Mouse (Mus musculus) adrenal gland, postnatal 25 days (tissue): Measurements from ENCODE around the gene Vldlr. TPM values are rescaled to one million over a fixed set of nuclear protein-coding genes. Genes with fewer than 3 reads are reported as not detected.
A peak's percentile ranks its signal among the peaks of the same experiment; 100 is the strongest.

Experiments used
- DNase-seq: peaks from one replicate; pipeline ENCODE4 v3.0.0; 2021; ENCODE audit warnings: mixed read lengths
- long read RNA-seq: library from polyadenylated mRNA; stranded (forward); transcript quantifications from one replicate; pipeline ENCODE4 v2.0.0, GENCODE M21; 2021
- total RNA-seq: library from RNA; stranded (reverse); gene quantifications from 2 replicates; pipeline ENCODE4 v1.2.3, GENCODE M21; 2021

The Vldlr gene
- 24.0 and 28.5 TPM in 2 replicates for total RNA-seq
- long read RNA-seq, full-length matches to known transcripts: 15 of 23 reads
- long read RNA-seq, partial matches to known transcripts: 0 of 23 reads
- long read RNA-seq, other reads (novel, unspliced or antisense): 8 of 23 reads

DNA sequence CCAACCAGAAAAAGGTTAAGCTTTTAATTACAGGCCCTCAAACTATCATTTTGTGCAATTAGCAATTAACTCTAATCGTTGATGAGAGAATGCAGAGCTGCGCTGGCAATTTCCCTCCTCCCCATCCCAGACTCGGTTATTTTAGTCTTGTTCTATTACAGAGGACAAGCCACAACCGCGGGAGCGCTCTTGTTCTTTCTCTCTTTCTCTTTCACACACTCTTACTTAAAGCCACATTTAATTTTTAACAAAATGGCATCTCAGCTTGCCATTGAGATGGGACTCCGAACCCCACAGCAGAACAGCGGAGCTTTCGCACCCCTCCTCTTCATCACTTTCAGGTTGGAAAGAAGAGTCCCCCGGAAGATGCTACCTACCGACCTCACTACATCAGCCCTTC is at the start of gene Vldlr:
Gene Vldlr, plus strand, starts transcription at position 167 of the 400 bp plus-strand sequence.
- DNase-seq: no peak

DNA sequence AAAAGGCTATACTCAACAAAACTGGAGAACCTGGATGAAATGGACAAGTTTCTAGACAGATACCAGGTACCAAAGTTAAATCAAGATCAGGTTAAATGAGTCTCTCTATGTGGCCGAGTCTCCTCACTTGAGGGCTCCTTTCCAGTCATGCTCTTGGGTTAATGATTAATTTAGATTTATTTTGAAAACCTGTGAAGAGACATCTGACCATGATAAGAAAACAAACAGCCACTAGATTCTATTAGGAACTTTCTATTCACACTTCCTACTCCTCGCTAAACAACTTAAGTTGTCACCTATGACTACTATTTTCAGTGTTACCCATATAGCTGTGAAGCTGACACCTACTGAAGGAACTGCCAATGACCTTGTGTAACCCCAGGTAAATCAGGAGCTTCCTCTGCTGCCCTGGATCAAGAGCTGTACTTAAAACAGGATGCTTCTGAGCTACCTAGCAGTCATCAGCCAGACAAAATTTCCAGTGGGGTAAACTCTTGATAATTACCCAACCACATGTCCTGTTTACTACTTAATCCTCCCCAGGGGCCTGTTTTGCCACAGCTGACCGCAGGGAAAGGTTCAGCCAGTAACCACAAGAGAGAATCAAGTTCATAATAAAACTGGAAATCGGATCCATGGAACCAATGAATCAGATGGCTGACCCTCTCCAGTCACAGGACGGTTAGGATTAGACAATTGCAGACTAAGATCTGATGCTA is 48.5 kb upstream of the Vldlr start:
- no peak for DNase-seq

GRCm38 (mm10) chr19:27173836-27174235 is 42.4 kb upstream of the Vldlr start:
- no peak for DNase-seq

DNA sequence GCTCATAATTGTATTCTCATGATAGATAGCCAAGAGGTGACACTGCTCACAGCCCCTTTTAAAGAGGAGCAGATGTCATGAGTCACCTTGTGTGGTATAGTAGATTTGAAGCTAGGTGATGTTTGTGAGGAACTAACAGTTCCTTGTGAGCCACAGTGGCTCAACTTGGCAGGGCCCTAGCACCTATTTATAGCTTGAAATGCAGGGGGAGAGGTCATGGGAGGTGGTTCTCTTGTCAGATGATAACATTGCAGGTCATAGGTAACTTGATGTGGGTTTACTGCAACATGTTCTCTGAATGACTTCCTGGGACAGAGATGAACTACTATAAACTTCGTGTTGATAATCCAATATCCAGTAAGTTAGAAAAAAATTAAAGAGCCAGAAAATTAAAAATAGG is 40.7 kb upstream of the Vldlr start:
- no peak for DNase-seq

GRCm38 (mm10) chr19:27176558-27176957 is 39.7 kb upstream of the Vldlr start:
- no peak for DNase-seq

- DNase-seq: no peak
These were observed 38.0 kb upstream of the Vldlr start for GRCm38 (mm10) chr19:27178195-27178807.

DNA sequence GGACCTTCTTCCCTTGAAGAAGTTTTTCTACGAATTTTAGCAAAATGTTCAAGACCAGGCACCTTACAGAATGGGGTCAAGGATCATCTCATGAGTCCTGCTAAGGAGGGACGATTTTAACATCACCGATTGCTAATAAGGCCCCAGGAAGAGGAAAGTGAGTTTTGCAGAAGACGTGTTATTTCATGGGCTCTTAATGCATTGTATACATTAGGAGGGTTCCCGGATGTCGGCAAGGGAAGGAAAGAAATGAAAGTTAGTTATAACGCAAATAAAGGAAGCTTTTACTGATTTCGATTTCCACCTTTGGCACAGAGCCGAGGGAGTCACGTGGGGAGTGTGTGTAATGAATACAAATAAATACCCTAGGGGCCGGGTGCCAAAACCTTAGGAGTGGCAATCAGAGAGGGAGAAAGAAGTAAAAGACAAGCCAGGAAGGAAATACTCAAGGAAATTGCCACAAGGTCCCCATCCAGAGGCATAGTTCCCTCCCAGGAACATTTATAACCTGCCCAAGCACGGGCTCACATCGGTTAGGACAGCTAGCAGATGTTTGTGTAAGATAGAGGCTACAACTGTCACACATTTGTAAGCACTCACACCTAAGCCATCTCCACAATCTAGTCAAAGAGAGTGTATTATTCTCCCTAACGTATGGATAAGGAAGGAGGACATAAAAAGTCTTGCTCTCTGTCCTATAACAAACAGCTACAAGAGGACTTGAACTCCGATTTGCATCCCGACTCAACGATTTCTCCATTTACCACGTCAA is 35.7 kb upstream of the Vldlr start:
- DNase-seq: peak; percentile 16

- no peak for DNase-seq
These were observed 32.8 kb upstream of the Vldlr start for GRCm38 (mm10) chr19:27183511-27183910.

DNA sequence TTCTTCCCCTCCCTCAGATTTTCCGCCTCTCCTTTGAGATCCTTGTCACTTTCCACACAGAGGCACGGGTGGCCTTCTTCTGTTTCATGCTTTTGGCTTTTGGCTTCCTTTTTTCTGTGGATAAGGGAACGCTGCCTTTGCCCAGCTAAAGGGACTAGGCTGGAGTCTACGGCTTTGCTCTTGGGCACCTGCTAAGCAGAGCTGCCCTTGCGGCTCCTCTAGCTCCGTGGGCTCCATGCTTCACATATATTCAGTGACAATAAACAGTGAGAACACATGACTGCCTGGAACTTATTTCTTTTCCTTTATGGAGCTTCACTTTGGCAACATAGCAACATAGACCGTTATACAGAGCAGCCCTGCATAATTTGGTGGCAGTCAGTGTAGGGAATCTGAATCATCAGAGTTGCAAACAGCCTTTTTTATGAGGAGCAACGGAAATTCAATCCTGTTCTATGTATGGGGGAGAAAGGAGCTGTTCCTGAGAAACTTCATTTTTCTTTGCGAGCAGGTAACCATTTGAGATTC is 12.5 kb upstream of the Vldlr start:
- DNase-seq: no peak

DNA sequence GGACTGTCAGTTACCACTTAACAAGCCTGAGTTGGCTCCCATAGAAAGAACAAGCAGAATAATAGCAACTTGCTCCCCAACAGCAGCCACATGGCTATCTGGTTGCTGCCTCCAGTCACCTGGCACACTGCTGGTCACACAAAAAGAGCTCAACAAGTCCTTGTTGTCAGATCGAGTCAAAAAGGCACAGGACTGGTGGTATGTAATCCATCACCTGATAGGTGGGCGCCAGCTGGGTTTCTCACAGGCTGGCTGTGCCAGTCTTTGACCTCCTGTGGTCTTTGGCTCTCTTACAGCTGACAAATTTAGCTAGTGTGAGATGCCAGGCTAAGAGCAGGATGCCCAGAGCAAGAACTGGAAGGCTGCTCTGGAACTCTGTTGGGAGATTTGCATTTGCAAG is 5.3 kb upstream of the Vldlr start:
- no peak for DNase-seq

DNA sequence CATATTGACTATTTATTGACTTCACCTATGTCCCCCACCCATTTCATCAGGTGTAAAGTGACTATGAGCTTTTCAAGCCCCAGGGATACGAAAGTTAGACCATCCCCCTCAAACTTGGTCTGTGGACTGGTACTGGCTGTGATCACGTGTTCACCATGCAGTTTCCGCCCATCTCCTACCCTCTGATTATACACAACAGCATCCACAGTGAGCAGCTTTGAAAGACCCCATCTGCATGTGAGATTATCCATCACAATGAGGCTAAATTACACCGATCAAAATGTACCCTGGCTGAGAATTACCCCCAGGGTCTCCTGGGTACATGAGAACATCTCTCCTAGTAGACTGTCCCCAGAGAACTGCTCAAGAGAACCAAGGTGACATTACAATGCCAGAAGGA is 688 bp upstream of the Vldlr start:
- DNase-seq: no peak

DNA sequence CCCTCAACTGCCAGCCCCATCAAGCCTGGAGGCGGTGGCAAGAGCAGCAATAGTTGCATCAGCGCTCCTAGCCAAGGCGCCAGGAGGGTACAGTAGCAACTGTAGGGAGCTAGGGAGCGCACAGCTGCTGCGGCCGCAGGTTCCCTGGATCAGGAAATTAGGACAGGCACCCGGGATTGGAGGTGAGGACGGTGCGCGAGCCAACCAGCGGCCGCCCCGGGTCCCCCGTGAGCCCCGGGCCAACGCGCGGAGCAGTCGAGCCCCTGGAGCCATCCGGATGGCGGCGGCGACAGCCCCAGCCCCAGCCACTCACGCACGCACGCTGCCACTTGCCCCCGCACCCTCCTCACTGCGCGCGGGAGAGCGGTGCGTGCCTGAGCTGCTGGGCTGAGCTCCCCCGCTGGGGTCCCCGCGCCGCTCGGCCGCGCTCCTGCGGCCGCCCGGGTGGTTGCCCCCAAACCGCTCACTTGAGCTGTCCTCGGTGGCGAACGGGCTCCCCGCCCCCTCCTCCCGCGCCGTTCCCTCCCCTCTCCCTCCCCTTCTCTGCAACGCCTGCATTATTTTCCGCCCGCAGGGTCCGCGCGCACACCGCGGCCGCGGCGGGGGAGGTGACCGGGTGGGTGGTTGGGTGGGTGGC is 601 bp downstream of the Vldlr start:
- peak; percentile 72 for DNase-seq

- DNase-seq: peak; percentile 68
These were observed 1.2 kb downstream of the Vldlr start for GRCm38 (mm10) chr19:27217404-27217940.

DNA sequence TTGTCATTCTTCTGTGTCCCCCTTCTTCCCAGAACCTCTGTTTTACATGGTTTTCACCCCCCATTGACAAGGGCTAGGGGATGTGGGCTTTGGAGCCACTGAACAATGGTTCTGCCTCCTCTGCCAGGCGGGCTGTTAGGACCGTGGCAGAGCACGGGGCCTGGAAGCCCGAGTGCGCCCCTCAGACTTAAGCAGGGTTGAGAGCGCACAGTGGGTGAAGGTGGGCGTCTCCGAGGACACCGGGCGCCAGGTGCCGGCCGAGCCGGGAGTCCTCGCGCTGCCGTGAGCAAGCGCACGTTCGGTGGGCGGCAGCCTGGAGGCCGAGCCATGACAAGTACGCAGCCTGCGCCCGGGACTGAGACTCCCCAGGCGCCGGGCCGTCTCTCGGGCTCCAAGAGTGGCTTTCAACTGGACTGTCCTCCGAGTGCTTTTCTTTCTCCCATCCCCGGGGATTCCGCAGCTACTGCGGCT is 1.7 kb downstream of the Vldlr start:
- DNase-seq: peak; percentile 59

GRCm38 (mm10) chr19:27218561-27219262 is 2.4 kb downstream of the Vldlr start:
- peak; percentile 74 for DNase-seq

DNA sequence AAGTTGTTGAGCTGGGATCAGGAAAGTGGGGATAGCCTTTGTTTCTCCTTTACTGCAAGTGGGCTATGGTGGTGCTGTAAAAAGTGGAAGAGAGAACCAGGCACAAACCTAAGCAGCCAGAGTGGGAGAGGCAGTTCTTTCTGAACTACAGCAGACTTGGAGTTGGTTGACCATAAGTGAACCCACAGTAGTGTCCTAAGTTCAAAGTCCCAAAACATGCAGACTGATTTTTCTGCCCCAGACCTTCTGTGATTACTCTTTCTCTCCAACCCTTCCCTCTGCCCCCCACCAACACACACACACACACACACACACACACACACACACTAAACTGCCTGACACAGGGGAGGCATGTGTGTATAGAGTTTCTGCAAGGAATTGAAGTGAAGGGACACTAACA is 3.3 kb downstream of the Vldlr start:
- no peak for DNase-seq

DNA sequence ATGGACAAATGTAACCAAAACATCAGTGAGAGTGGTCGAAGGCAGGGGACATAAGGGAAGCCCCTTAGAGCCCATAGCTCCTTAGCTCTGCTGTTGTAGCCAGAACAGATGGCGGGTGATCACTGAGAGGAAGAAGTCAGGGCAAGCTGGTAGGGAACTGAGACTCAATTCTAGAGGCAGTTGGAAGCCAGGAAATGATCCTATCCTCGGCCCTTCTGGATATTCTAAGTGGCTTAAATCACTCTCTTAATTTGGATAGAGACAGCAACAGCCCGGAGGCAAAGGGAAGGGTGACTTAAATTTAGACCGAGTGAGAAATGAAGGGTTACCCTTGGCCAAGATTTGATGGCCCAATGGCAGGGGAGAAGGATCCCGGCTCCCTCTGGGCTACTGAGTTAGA is 6.8 kb downstream of the Vldlr start:
- DNase-seq: no peak

DNA sequence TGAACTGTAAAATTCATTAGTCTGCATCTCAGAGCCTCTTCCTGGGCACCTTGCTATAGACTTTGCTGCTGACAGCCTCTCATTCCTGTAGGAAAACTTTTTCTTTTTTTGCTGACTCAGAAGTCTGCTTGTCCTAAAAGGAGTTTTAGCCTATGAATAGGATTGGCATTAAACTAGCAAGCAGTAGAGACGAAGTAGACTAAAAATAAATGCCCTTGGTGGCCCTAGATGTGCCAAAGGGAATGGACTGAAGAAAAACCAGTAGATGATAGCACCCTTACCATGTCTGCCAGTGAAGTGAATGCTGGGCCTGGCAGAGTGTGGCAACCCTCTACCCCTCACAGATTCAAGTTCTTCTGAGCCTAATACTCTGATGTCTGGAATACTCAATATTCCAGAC is 8.1 kb downstream of the Vldlr start:
- DNase-seq: no peak

- DNase-seq: no peak
These were observed 10.3 kb downstream of the Vldlr start for GRCm38 (mm10) chr19:27226626-27227025.

- no peak for DNase-seq
These were observed 10.8 kb downstream of the Vldlr start for GRCm38 (mm10) chr19:27227131-27227530.

DNA sequence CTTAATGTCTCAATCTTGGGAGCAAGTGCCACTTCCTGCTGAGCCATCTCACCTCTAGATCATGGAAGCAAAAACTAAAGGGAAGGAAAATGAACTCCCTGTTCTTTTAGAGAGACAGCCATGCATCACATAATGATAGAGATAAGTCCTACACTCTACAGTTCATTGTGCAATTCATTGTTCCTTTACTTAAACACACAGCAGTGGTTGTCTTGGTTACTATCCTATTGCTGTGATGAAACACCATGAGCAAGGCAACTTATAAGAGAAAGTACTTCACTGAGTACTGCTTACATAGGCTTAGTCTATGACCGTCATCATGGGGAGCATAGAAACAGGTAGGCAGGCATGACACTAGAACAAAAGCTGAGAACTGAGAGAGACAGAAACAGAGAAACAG is 12.0 kb downstream of the Vldlr start:
- no peak for DNase-seq
